Mouse (Mus musculus) mouse trophoblast stem cell (cell line): ENCODE results near the gene Sbno2.

ENCODE experiments used
- in situ Hi-C, 2 experiments: fragments of 300-500 bp; cut with MseI, MboI; formaldehyde crosslinking; loops; 2 replicates in 1 of 2; 3 replicates in 1 of 2; pipeline ENCODE4 v1.15.1; 2025

The Sbno2 gene

DNA sequence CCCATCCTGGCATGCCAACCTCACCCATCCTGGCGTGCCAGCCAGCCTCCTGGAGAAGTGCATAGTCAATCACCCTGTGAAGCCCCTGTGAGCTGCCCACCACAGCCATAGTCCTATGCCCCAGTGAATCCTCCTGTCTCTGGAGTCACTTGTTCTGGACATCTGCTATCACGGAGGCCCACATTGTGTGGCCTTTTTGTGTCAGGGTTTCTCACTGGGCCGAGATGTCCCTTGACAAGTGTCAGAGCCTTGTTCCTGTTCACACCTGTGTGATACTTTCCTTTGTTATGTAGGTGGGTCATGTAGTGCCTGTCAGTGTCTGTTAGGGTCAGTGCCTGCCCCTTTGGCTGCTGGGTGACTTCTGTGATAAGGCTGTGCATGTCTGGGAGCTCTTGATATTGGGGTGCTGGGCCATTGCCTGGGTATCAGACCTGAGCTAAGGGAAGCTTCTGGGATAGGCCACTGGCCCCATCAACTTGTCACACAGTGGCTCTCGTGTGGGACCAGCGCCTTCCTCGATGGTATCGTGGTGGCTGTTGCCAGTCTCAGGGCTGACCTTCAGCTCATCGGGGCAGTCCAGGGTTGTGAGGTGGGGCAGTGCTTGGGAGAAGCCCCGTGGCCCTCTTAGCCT, 18.7 kb upstream of the Sbno2 start:
- in situ Hi-C loops, result no loop called here

DNA sequence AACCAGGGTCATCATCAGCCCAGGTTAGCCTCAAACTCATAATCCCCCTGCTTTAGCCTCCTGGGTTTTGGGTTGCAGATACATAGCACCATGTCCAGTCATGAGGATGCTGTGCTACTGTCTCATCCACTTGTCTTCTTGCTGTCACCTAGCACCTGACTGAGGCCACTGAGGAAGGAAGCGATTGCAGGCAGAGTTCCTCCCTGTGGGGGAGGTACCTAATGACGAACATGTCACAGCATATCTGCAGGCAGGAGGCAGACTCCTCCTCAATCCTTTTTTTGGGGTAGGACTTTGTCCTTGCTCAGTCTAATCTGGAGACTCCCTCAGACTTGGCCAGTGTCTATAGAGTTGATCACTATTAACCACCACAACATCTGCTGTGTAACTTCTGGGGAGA, 16.3 kb upstream of the Sbno2 start:
- in situ Hi-C loops, result no loop called here

DNA sequence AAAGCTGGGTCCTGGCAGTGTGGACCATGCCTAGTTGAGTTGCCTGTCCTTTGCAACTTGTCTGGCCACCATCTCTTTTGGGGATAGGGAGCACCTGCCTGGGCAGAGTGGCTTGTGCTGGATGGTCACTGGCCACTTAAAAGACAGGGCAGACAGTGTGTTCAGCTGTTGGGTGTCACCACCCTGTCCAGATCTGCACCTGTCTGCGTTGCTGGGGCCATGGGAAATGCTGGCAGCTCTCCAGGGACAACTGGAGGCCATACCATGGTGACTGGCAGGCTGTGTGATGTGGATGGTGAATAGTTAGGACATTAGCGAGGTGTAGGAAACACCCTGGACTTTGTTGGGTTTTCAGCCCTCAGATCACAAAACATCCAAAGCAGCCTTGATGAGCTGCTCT, 14.8 kb upstream of the Sbno2 start:
- in situ Hi-C loops, result no loop called here

DNA sequence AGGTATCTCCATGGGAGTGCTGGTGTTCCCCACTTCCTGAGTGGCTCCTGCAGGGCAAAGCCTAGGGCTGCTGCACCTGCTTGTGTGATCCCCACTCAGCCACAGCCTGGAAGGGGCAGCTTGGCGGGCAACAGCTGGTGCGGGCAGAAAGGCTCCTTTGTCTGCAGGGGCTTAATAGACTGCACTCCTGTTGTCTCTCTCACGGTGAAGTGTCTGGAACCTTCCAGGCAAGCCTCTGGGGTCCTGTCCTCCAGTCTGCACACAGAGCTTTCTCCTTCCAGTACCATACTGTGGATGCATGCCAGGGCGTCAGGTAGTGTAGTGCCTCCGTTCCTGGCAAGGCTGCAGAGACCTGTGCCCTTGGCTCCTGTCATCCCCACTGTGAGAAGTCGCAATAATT, 13.2 kb upstream of the Sbno2 start:
- in situ Hi-C loops, result no loop called here

DNA sequence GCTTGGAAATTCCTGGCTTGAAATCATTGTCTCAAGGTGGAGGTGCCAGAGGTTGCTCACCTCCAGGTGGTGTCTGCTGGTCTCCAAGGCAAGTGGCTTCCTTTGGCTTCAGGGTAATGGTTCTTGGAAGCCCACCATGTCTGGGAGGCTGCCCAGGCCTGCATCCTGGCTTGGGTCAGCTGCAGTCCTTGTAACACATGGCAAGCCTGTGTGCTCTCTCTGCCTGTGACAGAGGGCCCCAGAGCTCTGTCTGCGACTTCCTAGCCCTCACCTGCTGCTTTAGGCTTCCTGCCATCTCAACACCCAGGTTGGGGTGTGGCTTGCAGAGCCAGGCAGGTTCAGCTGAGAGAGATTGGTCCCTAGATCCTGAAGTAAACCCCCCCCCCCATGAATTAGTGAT, 12.4 kb upstream of the Sbno2 start:
- in situ Hi-C loops, result no loop called here

DNA sequence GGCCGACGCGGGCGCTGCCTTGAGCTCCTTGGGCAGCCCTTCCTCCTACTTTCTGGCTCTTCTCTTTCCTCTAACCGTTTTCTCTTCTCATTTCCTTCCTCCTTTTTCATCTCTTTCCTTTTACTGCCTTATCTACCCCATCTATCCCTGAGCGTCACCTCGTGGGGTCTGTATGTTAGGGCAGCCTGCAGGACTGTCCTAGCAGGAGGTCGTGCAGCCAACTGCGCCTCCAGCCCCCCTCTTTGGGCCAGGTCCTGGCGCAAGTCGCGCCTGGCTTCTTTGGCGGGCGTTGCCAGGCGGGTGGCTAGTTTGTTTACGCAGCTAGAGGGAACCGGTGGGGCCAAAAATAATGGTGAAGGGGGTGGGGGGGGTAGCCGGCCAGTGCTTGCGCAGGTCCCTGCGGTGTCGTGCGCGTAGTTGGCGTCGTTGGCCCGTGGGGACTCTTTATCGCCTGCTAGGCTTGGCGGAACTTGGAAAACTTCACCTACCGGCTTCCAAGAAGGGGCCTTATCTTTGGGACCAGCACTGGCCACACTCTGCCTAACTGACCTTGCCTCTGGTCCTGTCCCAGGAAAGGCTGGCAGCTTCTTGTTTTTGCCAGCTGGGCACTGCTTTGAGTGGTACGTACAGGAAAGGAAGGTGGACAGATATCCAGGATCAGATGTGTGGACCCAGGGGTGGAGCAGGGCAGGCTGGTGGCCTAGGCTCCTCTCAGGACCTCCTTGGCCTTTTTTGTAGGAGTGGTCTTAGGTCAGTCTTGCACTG, 11.7 kb upstream of the Sbno2 start:
- in situ Hi-C loops, result no loop called here

DNA sequence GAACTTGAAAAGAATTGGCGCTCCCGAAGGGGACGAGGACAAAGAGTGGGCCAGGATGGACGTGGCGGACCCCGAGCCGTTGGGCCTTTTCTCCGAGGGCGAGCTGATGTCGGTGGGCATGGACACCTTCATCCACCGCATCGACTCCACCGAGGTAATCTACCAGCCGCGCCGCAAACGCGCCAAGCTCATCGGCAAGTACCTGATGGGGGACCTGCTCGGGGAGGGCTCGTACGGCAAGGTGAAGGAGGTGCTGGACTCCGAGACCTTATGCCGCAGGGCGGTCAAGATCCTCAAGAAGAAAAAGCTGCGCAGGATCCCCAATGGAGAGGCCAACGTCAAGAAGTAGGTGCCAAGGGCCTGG, 11.2 kb upstream of the Sbno2 start:
- in situ Hi-C loops, result no loop called here

DNA sequence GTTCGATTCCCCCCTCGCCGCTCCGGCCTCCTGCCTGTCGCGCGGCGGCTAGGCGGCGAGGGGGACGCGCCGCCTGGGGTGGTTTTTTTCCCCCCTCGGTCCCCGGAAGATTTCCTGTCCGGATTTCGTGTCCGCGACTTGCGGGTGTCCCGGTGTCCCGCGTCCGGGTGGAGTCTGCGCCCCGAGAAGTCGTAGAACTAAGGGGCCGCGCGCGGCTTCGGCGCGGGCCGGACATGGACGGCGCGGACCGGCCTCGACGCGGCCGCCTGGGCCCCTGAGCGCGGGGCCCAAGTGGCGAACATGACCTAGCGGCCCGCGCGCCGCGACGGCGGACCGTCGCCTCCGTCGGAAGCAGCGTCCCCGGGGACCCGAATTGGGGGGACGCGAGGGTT, 10.6 kb upstream of the Sbno2 start:
- in situ Hi-C loops, result no loop called here

DNA sequence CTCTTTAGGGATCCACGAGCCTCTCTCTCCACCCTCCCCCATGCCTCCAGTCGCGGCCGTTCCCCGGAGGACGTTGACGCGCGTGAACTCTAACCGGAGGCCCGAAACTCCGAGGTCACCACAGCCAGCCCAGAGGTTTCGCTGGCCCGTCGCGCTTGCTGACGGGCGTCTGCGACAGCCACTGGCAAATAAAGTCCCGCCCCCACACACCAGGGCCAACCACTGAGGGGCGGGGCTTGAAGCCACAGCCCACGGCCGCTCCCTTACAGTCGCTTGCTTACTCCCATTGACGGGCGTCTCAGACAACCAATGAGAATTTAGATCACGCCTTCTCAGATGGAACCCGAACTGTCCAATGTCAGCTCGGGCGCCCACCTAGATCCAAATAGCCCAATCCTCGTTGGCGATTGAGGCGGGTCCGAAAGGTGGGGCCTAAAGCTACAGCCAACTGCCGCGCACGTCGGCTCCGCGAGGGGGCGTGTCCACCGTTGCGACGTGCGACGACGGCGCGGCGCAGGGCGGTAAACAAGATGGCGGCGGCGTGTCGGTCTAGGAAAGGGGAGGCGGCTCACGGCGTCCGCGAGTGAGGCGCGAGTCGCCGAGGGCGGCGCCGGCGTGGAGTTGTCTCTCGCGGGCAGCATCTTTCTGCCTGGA, 10.0 kb upstream of the Sbno2 start, which contains the start of gene Stk11:
TSS of gene Stk11 (plus strand) at position 514 of the 654 bp plus-strand sequence.
- in situ Hi-C loops, result no loop called here

DNA sequence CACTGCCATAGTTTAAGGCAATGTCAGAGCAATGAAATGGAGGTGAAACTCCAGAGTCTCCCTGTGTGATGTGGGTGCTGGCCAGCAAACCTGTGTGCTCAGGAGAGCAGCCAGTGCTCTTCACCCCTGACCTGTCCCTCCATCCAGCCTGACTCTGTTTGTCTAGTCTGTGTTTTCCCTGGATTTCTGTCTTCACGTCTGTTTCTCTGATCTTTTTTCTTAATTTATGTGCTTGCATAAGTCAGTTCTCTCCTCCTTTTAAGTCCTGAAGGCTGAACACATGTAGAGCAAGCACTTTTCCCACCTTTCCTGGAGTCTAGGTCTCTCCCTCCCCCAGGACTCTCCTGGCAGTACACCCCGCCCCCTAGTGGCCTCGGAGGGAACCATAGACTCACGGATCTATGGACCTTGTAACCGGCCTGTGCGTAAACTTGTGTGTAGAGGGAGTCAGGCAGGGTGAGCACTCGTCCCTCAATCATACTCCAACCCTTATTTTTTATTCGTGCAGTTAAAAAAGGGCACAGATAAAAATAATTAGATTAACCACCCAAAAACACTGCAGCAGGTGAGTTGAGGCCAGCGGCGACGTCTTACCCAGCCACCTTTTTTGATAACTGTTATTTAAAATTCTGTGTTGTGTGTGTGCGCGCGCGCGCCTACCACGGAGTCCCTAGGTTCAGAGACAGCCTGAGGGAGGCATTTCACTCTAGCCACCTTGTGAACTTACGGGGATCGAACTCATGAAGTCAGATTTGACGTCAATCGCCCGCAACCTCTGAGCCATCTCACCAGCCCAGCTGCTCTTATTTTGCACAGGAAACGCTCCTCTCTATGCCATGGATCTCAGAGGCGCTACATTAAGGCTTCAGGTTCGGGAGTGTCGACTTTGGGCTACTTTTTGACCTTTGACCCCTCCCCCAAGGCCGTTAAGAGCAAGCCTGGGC, 9.2 kb upstream of the Sbno2 start:
- in situ Hi-C loops, result no loop called here

DNA sequence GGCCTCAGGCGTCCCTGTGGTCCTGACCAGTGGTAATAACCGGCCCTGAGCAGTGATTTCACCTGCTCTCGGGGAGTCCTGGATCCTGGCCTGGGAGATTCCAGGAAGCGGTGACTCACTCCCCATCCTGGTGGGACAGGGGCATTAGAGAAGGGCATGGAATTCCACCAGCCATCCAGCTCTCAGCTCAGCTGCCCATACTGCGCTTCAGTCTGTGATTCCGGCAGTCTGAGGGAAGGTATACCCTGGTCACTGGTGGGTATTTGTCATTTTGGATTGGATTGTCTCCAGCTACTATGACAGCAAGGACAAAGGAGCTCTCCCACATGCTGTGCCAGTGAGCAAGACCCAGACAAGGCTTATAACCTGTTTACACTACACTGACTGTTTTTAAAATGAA, 2.3 kb upstream of the Sbno2 start:
- in situ Hi-C loops, result no loop called here

DNA sequence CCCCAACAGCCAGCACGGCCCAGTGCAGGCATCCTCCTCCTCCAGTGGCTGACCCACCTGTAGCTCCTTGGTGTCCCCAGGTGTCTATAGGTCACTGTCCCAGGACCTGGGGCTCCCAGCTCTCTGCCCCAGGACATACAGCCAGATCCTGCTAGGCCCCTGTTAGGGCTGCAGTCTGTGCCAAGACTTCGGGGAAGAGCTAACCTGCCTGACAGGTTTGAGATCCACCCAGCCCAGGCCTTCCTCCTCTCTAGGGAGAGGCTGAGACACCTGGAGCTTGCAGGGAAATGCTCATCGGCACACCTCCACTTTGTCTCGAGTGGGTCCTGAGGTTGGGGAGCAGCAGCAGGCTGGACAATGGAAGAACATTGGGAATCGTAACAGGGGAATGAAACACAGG, 555 bp upstream of the Sbno2 start:
- in situ Hi-C loops, result no loop called here

DNA sequence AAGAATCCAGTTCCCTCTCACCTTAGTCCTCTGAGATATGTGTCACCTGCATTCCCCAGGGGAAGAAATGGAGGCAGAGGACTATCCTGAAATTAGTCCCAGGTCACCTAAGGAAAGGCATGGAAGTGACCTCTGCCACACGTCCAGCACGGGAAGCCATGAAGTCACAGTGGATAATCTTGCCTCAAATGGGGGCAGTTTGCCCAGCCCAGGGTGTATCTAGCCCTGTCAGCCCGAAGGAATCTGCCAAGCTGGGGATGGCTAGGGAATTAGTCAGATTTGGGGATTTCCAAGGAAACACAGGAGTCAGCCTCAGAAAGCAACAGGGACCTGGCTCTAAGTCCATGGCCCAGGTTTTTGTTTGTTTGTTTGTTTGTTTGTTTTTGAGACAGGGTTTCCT, 1.2 kb downstream of the Sbno2 start:
- in situ Hi-C loops, result no loop called here

DNA sequence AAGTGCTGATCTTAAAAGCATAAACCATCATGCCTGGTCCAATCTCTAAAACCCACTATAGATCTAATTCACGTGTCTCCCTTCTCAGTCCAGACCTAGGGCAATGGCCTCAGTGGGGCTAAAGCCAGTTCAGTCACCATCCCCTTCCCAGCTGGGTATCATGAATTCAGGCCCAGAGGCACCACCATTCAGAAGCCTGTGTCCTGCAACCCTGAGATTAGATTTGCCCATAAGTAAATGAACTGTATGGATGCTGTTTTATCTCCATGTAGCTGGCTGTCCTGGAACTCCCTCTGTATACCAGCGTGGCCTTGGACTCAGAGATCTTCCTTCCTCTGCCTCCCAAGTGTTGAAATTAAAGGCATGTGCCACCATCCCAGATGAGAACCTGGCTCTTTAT, 2.3 kb downstream of the Sbno2 start:
- in situ Hi-C loops, result no loop called here

DNA sequence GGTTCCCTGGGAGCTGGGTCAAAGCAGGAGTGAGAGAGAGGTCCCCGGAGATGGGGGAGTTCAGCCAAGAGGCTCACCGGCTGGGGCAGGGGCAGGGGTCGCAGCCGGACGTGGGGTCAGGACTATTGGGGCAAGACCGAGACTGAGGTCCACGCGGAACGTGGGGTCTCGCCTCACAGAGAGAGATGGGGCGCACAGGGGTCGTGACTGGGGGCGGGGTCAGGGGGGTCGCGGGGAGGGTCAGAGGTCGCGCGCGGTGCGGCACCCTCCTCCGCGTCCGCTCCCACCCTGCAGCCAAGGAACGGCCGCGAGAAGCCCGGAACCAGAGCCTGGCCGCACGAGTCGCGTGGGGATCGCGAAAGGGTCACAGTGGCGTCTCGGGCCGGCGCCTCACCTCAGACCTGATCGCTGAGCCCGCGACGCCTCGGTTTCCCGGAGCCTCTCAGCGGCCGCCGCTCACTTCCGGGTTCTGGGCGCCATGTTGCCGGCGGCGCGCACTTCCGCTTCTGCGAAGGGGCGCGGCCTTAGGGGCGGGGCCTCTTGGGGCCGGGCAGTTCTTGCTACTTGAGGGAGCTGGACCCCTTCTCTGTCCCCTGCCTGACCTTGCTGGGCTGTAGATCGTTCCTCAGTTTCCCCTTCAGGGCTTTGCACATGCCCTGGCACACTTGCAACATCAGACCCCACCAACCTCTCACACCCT, 3.0 kb downstream of the Sbno2 start:
- in situ Hi-C loops, result no loop called here

DNA sequence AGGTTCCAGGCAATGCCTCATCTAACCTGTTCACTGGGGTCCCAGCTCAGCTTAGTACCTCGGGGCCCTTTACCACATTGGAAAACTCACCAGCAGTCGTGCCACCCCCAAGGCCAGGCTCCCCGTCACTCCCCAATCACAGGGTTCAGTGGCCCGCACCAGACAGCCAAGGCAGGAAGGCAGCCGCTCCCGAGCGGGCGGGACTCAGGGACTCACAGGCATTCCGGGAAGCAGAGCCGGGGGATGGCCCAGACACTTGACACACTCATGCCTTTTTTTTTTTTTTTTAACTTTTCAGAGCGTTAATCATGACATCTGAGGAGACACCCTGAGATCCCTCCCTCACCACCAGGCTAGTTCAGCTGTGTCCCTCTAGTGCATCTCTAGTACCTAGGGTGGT, 4.4 kb downstream of the Sbno2 start:
- in situ Hi-C loops, result no loop called here

DNA sequence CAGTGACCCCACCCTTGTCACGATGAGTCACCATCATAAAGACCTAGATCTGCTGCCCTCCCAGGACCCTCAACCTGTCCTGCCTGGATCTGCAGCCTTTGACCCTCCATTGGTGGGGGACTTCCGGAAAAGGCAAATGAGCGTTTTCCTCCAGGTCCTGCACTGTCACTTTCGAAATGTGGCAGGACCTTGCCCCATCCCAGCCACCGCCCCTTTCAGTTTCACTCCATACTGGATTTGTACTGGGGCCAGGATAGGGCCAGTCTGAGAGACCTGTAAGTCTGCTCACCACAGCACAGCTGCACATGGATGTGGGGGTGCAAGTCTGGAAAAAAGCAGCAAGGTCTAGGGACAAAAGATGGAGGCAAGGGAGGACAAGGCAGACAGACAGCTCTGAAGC, 6.7 kb downstream of the Sbno2 start:
- in situ Hi-C loops, result no loop called here

DNA sequence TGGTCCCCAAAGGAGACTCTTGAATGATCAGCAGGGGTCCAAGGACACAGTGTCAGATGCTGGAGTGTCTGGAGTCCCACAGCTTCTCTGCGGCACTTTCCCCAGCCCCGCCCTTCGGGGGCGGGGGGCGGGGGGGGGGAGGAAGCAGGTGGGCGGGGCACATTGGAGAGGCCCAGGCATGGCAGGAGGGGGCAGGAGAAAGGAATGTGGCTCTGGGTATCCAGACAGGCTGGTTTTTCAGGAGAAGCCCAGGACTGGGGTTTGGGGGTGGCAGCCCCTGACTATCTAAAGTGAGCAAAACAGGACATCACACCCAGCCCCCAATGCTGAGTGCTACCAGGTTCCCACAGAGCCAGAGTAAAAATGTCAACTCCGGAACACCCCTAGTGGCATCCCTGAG, 8.1 kb downstream of the Sbno2 start:
- in situ Hi-C loops, result no loop called here

DNA sequence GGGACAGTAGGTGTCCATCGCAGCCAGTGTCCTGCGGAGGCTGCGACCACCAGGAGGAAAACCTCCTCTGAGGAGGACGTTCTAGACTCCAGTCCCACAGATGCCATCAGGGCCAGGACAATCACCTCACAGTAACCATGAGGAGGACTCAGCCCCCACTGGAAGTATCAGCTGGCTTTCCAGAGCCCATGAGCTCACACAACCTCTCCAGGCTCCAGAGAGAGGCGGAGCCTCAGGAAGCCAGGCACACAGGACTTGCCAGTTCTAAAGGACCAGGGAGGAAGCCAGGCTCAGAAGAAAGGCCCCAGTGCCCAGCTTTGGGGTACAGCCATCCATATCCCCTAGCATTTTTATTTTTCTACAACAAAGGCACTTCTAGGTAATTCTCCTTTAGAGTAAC, 9.8 kb downstream of the Sbno2 start:
- in situ Hi-C loops, result no loop called here

DNA sequence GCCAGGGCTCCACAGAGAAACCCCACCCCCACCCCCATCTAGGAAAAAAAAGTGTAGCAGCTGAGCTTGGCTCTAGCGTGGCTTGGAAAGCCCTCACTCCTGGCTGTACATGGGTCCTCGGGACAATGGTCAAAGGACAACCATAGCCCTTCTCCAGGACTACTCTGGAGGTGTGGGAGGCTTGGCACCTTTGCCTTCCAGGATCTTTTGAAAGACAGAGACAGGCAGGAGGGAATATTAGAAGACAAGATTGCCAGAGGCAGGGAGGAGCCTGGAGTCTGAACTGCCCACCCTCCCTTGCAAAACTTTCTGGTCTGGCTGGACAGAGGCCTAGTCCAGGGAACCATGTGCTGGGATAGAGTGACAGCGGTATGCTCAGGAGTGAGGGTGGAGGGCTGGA, 10.7 kb downstream of the Sbno2 start:
- in situ Hi-C loops, result no loop called here

DNA sequence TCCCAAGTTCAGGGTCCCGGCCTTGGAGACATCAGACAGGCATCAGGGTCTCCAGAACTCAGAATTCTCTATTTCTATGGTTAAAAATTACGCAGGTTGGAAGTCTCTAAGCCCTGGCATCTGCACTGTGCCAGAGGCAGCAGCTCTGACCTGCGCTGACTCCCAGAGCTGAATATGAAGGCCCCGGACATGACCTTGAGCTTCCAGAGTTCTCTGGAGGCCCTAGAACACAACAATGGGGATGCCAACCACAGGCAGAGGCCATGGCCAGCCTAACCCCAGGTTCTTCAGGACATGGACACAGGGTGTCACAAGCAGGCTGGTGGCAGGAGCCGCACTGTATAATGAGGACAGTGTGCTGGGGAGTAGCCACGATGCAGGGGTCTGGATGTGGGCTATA, 11.3 kb downstream of the Sbno2 start:
- in situ Hi-C loops, result no loop called here

DNA sequence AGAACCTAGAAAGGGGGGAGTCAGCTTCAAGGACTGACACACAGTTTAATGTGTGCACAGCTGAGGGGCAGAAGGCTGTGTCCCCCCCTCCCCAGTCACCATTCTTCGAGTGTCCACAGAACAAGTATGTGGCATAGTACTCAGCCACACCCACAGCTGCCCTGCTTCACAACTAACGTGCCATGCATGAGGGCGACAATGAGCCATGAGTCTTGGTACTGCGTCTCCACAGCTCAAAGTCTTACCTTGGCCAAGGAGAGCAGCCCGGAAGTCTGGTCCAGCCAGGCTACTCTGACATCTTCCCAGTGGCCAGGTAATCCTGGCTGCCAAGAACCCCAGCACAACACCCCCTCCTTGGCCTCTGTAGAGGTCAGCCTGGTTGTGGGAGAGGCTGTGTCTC, 12.7 kb downstream of the Sbno2 start:
- in situ Hi-C loops, result no loop called here
